Mouse (Mus musculus): ENCODE measurements around the gene Clic4.
"Not testable (repeated sequence)": the region's sequence is repeated elsewhere in the genome, so short reads cannot be mapped to it uniquely, and the experiment has no call there.

Gene Clic4

GRCm38 (mm10) chr4:135190364-135190763 lies 82.2 kb downstream of the Clic4 start:
- DNase-seq (ENCODE audit: low spot score), result no peak

GRCm38 (mm10) chr4:135189452-135190008 lies 83.1 kb downstream of the Clic4 start:
- DNase-seq (ENCODE audit: low spot score), result no peak

GRCm38 (mm10) chr4:135184277-135184676 lies 88.3 kb downstream of the Clic4 start:
- DNase-seq (ENCODE audit: low spot score), result not testable (repeated sequence)

- no peak for DNase-seq (ENCODE audit: low spot score)
These were observed 90.8 kb downstream of the Clic4 start for GRCm38 (mm10) chr4:135181819-135182218.

DNA sequence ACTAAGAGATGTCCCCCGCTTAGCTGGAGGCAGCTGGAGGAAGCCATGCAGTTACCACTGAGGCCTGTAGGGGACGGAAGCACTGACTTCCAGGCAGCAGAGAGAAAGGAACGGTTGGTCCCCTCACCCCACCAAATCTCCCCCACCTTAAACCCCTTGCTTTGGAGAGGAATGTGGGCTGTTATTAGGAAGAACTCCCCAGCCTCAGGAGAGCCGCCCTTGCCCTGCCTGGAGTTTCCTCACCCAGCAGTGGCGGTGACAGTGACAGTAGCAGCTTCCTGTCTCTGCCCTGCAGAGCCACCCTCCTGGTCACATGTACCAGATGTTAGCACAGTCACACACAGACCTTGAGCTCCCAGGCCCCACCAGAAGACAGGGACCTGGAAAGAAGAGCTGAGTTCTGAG lies 93.5 kb downstream of the Clic4 start:
- DNase-seq (ENCODE audit: low spot score), result peak; percentile 63

DNA sequence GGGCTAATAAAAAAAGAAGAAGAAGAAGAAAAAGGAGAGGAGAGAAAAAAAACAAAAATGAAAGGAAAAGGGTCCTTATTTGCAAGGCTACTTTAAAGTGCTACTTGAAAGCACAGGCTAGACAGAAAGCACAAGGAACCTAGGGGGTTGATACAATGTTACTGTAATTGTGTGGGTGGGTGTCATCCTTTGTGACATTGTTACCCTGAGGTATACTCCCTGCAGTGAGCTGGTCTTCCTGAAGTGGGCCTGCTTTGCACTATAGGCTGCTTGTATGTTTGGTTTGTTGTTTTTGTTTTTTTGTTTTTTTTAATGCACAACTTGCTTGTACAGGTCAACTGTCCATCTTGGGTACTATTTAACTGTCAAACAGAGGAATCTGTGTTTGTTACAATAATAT lies 95.0 kb downstream of the Clic4 start:
- no peak for DNase-seq (ENCODE audit: low spot score)

- peak; percentile 49 for DNase-seq (ENCODE audit: low spot score)
These were observed 97.1 kb downstream of the Clic4 start for GRCm38 (mm10) chr4:135175406-135176120.

GRCm38 (mm10) chr4:135171304-135171875 lies 101.2 kb downstream of the Clic4 start:
- DNase-seq (ENCODE audit: low spot score), result no peak

DNA sequence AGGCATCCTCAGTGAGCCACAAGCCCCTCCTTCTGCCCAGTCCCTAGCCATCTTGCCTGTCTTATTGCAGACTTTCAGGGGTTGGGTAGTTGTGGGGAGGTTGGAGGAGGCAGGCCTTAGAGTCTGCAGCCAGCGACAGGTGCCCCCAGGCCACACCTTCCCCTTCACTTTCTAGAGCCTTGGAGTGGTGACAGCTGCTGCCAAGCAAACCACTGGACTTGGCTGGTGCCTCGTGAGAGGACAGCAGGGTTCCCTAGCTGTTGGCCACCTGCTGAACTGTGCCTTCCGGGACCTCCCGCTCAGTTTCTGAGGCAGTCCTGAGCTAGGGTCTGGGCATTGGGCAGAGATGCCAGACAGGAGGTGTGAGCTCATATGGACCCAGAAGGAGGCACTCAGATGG lies 103.1 kb downstream of the Clic4 start:
- no peak for DNase-seq (ENCODE audit: low spot score)

GRCm38 (mm10) chr4:135169096-135169495 lies 103.5 kb downstream of the Clic4 start:
- no peak for DNase-seq (ENCODE audit: low spot score)

GRCm38 (mm10) chr4:135167816-135168527 lies 104.6 kb downstream of the Clic4 start:
- DNase-seq (ENCODE audit: low spot score), result no peak

DNA sequence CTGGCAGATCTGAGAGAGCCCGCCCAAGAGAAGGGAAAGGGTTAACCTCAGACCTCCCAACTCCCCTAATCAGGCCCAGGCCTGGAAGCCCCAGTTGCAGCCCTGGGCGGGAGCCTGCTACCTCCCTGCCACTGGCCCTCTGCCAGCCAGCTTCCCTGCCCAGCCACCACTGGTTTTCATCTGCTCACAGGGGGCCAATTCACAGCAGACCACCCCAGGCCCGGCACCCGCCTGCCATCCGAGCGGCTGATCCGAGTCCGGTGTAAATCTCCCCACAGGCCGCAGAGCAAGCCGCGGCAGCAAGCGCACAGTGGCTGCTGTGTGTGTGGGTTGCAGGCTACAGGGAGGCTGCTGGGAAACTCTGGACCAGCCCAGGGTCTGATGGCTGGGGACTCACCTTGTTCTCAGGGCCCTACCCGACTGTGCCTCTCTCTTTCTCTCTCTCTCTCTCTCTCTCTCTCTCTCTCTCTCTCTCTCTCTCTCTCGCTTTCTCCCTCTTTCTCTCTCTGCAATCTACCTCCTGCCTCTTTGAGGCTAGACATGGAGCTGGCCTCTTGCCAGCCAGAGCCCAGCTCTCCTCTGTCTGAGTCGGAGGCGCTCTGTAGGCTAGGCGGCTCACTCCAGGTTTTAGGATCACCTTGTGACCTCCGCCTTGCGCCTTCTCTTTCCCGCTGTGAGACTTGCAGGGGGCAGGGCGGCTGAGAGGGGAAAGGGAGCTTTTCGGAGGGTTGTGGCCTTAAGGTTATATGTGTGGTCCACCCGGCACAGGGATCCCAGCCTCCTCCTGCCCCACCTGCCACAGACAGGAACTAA lies 106.0 kb downstream of the Clic4 start:
- peak; percentile 53 for DNase-seq (ENCODE audit: low spot score)

GRCm38 (mm10) chr4:135165761-135166160 lies 106.9 kb downstream of the Clic4 start:
- DNase-seq (ENCODE audit: low spot score), result no peak

Data from retina, embryonic 14.5 days (tissue).